Mouse (Mus musculus): ENCODE results near the gene Grm4. TPM values are rescaled to one million over a fixed set of nuclear protein-coding genes. Genes with fewer than 3 reads are reported as not detected.

The Grm4 gene
- polyA plus RNA-seq, 1 experiment from 2014 or later: 10.0 TPM

DNA sequence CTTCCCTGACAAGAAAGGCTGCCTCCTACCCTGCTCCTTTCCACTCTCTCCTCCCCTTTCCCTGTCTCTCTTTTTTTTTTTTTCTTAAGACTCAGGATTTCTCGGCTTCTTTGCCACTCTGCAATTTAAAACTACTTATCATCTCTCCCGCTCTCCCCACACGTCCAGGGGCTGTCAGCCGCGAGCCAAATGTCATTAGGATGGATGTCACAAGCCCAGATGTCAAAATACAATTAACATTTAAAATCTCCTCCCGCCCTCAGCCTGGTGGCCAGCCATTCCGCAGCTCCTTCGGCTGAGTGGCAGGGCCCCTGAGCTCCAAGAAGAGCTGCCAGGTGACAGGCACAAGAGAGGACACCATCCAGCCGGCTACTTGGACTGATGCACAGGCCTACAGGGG is 2.9 kb downstream of the Grm4 start:
- Histone ChIP-seq H3K27ac (ENCODE audit: low read depth, low read length) (no peak overlapping the region), H3K4me3 (ENCODE audit: low read length) (no peak overlapping the region), H3K9ac (ENCODE audit: low read depth, low read length) (peak overlapping the region; percentile 20; the same call in 1 of the 2 replicates), H3K4me1 (ENCODE audit: control insufficient read depth, insufficient read depth, low read depth, low read length) (peaks cover 18% of the 10 kb centered on the region), H3K9me3 (ENCODE audit: control insufficient read depth, low read length) (no peaks in the 10 kb centered on the region), H3K4me2 (ENCODE audit: low read length) (no peak overlapping the region), H3K36me3 (ENCODE audit: control insufficient read depth, insufficient read depth, low read length) (no peaks in the 10 kb centered on the region), H3K27me3 (replicated peaks; ENCODE audit: control insufficient read depth, insufficient read depth, low read length) (peaks cover 23% of the 10 kb centered on the region; the same call in 1 of the 2 replicates)
- ATAC-seq: no peak
- 11% methylated on average over 9 of the region's 9 CpGs for WGBS

DNA sequence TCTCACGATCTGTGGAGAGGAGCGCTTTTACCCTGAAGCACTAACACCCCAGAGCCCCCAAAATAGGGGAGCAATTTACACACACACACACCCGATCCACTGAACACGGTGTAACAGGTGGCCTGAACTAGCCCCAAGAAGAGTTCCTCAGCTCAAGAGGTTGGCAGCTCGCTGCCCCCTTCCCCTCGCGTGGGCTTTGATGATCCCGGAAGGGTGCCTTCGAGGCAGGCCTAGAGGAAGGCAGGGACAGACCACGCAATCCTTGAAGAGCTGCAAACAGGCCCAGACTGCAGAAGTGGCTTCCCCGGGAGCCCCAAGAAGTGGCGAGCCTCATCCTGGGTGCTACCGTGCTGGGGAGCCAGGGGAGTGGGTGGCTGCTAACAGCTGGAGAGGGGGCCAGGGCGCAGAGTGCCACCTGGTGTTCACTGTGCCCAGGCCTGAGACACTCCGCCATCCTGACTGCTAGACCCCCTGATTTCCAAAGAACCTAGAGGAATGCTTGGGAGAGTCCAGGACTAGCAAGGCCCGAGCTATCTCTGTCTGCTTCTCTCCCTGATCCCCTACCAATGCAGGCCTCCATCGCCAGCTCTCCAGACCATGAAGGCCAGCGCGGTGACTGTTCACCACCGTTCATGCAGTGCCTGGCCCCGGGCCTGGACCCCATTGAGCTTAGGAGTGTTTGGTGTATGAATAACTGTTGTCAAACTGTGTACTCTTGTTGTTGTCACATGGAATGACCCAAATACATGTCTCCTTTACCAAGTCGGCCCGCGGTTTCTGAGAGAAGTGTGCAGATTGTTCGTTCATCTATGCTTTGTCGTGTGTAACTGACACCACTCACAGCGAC is 7.1 kb downstream of the Grm4 start:
- Histone ChIP-seq H3K27me3 (replicated peaks; ENCODE audit: control insufficient read depth, insufficient read depth, low read length) (peaks cover 16% of the 10 kb centered on the region), H3K27ac (ENCODE audit: low read depth, low read length) (no peak overlapping the region), H3K4me1 (ENCODE audit: control insufficient read depth, insufficient read depth, low read depth, low read length) (peaks cover 23% of the 10 kb centered on the region), H3K9ac (ENCODE audit: low read depth, low read length) (peak overlapping the region; percentile 69), H3K9me3 (ENCODE audit: control insufficient read depth, low read length) (no peaks in the 10 kb centered on the region), H3K36me3 (ENCODE audit: control insufficient read depth, insufficient read depth, low read length) (no peaks in the 10 kb centered on the region), H3K4me2 (ENCODE audit: low read length) (peak overlapping the region; percentile 89), H3K4me3 (ENCODE audit: low read length) (peak overlapping the region; percentile 56)
- 28% methylated on average over 27 of the region's 27 CpGs for WGBS
- ATAC-seq: peak; percentile 43; the same call in 1 of the 2 replicates

DNA sequence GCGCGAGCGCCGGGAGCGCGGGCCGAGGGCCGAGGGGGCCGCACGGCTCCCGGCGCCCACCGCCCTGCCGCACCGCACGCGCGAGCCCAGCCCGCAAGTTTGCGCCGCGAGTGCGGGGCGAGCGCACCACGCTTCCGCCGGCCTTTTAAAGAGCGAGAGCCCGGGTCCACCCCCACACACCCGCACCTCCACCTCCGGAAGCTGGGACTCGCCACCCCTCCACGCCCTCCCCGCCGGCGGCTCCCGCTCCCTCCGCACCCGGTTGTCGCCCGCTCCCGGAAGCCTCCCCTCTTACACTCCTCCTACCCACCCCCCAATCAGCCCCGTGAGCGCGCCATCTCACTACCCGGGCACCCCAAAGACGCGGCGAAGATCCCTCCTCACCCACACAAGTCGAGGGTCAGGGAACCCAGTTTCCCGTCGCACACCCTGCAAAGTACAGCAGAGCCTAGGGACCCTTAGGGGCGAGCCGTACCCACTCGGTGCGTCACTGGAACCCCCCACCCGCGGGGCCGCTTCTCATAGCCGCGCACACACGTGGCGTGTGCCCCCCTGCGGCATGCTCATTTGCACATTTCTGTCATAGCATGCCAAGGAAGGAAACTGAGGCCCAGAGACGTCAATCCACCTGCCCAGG is 7.8 kb downstream of the Grm4 start:
- H3K4me2 ChIP-seq (ENCODE audit: low read length): peak overlapping the region; percentile 89
- peak; percentile 31 for ATAC-seq
- 1% methylated on average over 33 of the region's 66 CpGs for WGBS
- peak overlapping the region; percentile 59; the same call in 1 of the 2 replicates for H3K27ac ChIP-seq (ENCODE audit: low read depth, low read length)
- H3K9me3 ChIP-seq (ENCODE audit: control insufficient read depth, low read length): no peaks in the 10 kb centered on the region
- H3K9ac ChIP-seq (ENCODE audit: low read depth, low read length): peak overlapping the region; percentile 69
- H3K36me3 ChIP-seq (ENCODE audit: control insufficient read depth, insufficient read depth, low read length): no peaks in the 10 kb centered on the region
- H3K4me3 ChIP-seq (ENCODE audit: low read length): peak overlapping the region; percentile 56
- peaks cover 17% of the 10 kb centered on the region for H3K4me1 ChIP-seq (ENCODE audit: control insufficient read depth, insufficient read depth, low read depth, low read length)
- peaks cover 16% of the 10 kb centered on the region for H3K27me3 ChIP-seq (replicated peaks; ENCODE audit: control insufficient read depth, insufficient read depth, low read length)

DNA sequence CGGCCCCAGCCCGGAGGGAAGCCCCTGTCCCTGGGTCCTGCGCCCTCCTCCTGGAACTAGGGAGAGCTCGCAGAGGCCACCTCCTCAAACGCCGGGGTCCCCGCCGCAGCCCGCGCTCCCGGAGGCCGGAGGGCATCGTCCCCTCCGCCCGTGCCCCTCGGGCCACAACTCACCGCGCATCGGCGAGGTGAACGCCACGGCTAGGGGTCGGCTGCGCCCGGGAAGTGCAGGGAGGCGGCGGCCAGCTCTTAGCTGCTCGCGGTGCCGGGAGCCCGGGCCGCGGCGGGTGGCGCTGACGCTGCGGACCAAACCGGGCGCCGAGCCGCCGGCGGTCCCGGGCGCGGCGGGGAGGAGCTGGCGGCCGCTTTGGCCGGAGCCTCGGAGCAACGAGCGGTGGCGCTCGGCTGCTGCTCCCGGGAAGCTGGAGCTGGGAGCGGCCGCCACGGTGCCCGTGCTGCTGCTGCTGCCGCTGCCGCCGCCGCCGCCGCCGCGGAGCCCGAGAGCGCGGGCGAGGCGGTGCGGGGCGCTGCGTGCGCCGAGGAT is 8.5 kb downstream of the Grm4 start:
- H3K36me3 ChIP-seq (ENCODE audit: control insufficient read depth, insufficient read depth, low read length): no peaks in the 10 kb centered on the region
- peak overlapping the region; percentile 59; the same call in 1 of the 2 replicates for H3K27ac ChIP-seq (ENCODE audit: low read depth, low read length)
- H3K4me2 ChIP-seq (ENCODE audit: low read length): peak overlapping the region; percentile 89
- H3K4me3 ChIP-seq (ENCODE audit: low read length): peak overlapping the region; percentile 56
- ATAC-seq: no peak
- H3K4me1 ChIP-seq (ENCODE audit: control insufficient read depth, insufficient read depth, low read depth, low read length): peaks cover 17% of the 10 kb centered on the region
- peak overlapping the region; percentile 69 for H3K9ac ChIP-seq (ENCODE audit: low read depth, low read length)
- H3K27me3 ChIP-seq (replicated peaks; ENCODE audit: control insufficient read depth, insufficient read depth, low read length): peaks cover 16% of the 10 kb centered on the region
- under 1% methylated on average over 77 of the region's 78 CpGs for WGBS
- no peaks in the 10 kb centered on the region for H3K9me3 ChIP-seq (ENCODE audit: control insufficient read depth, low read length)

DNA sequence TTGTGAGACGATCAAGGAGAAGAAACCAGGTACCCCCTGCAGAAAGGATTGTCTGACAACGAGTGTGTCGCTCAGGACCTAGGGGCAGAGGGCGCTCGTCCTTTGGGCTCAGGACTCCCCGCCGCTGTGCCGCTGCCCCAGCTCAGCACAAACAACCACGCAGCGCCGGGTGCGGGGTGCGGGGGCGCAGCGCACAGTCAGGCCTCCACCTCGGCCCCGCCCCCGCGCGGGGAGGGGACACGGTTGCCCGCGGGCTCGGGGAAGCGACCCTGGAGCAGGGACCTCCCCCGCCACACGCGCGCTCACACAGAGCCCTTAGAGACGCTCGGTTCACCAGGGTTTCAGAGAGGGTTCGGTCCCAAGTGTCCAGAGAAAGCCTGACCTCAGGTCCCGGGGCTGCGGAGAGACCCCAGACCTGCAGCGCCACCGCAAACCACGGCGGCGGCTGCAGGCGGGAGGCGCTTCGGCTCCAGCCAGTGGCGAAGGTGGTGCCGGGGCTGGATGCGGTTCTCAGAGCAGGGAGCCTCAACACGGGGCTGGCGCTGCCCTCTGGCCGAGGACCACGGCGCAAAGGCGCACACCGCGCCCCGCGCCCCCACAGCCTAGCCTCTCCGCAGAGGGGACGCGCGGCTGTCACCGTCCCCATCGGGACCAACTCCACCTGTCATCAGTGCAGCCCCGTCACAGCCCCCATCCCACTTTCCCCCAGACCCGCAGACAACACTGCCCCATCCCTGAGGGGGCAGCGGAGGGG is 9.2 kb downstream of the Grm4 start:
- H3K4me1 ChIP-seq (ENCODE audit: control insufficient read depth, insufficient read depth, low read depth, low read length): peaks cover 17% of the 10 kb centered on the region

DNA sequence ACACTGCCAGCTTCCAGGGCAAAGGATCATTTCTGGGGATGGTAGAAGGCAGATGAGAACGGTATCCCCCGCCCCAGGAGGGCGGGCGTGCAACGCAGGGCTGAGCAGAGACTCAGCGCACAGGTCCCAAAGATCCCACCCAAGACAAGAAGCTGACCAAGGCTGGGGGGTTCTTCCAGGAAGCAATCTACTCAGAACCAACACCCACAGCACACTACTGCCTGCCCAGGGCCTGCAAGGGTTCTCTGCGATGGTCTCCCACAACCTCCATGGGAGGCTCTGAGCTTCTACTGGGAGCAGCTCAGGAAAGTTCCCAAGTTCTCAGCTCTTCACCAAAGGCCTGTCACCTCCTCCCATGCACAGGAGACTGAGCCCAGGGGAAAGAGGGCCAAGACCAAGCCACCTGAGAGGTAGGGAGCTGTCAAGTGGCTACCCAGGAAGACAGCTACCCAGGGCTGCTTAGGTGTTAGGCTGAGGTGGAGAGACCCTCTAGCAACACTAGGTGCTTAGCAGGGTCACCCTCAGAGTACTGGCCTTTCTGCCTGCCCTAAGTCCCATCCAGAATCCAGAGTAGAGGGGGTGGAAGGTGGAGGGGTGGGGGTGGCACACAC is 10.0 kb downstream of the Grm4 start:
- H3K27ac ChIP-seq (ENCODE audit: low read depth, low read length): no peak overlapping the region
- no peak for ATAC-seq
- peaks cover 16% of the 10 kb centered on the region for H3K27me3 ChIP-seq (replicated peaks; ENCODE audit: control insufficient read depth, insufficient read depth, low read length)
- 97% methylated on average over 7 of the region's 7 CpGs for WGBS
- H3K4me2 ChIP-seq (ENCODE audit: low read length): peak overlapping the region; percentile 89
- H3K9ac ChIP-seq (ENCODE audit: low read depth, low read length): peak overlapping the region; percentile 69
- H3K4me3 ChIP-seq (ENCODE audit: low read length): peak overlapping the region; percentile 56
- peaks cover 17% of the 10 kb centered on the region for H3K4me1 ChIP-seq (ENCODE audit: control insufficient read depth, insufficient read depth, low read depth, low read length)
- H3K36me3 ChIP-seq (ENCODE audit: control insufficient read depth, insufficient read depth, low read length): no peaks in the 10 kb centered on the region
- H3K9me3 ChIP-seq (ENCODE audit: control insufficient read depth, low read length): no peaks in the 10 kb centered on the region

More for the DNA sequence above, 9.2 kb downstream of the Grm4 start:
- Histone ChIP-seq H3K27me3 (replicated peaks; ENCODE audit: control insufficient read depth, insufficient read depth, low read length) (peaks cover 16% of the 10 kb centered on the region), H3K4me2 (ENCODE audit: low read length) (peak overlapping the region; percentile 89), H3K27ac (ENCODE audit: low read depth, low read length) (peak overlapping the region; percentile 27; the same call in 1 of the 2 replicates), H3K9ac (ENCODE audit: low read depth, low read length) (peak overlapping the region; percentile 69), H3K9me3 (ENCODE audit: control insufficient read depth, low read length) (no peaks in the 10 kb centered on the region), H3K36me3 (ENCODE audit: control insufficient read depth, insufficient read depth, low read length) (no peaks in the 10 kb centered on the region), H3K4me3 (ENCODE audit: low read length) (peak overlapping the region; percentile 56)
- WGBS: under 1% methylated on average over 57 of the region's 64 CpGs
- ATAC-seq: peak; percentile 27; the same call in 1 of the 2 replicates

DNA sequence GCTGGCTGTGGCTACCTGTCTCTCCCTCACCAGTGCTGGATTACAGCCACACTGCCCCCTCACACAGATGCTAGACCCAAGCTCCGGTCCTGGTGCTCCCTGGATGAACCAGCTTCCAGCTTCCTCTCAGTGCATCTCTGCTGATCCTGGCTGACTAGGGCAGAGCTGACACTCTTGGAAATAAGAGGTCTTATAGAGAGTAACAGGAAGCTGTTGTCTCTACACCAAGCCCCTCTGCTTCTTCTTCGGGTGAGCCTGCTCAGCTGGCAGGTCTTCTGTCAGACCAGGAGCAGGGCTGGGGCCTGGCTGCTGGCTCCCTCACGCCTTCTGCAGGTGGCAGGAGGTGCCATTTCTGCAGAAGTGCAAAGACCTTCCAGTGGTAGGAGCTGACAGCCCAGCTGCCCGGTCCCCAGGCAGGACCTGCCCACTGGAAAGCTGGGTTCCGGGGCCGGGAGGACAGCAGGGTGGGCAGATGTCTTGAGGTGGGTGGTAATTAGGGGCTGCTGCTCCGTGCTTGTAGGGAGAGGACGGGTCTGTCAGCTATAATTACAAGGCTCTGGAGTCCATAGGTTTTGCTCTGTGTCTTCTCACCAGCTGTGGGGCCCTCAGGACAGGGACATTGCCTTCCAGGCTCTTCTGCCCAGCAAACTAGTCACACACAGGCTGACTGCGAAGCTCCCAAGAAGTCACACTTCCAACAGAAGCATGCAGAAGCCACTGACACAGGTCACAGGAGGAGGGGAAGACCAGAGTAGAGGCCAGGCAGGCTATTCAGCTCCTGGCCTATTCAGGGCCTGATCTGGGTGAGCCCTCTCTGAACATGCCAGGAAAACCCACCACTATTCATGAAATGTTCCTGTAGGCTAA is 10.7 kb downstream of the Grm4 start:
- H3K4me3 ChIP-seq (ENCODE audit: low read length): no peak overlapping the region
- H3K4me1 ChIP-seq (ENCODE audit: control insufficient read depth, insufficient read depth, low read depth, low read length): peaks cover 17% of the 10 kb centered on the region
- H3K27ac ChIP-seq (ENCODE audit: low read depth, low read length): no peak overlapping the region
- H3K36me3 ChIP-seq (ENCODE audit: control insufficient read depth, insufficient read depth, low read length): no peaks in the 10 kb centered on the region
- peaks cover 16% of the 10 kb centered on the region for H3K27me3 ChIP-seq (replicated peaks; ENCODE audit: control insufficient read depth, insufficient read depth, low read length)
- no peak overlapping the region; the same call in 1 of the 2 replicates for H3K4me2 ChIP-seq (ENCODE audit: low read length)
- ATAC-seq: no peak
- H3K9ac ChIP-seq (ENCODE audit: low read depth, low read length): no peak overlapping the region
- 43% methylated on average over 9 of the region's 9 CpGs for WGBS
- no peaks in the 10 kb centered on the region for H3K9me3 ChIP-seq (ENCODE audit: control insufficient read depth, low read length)

DNA sequence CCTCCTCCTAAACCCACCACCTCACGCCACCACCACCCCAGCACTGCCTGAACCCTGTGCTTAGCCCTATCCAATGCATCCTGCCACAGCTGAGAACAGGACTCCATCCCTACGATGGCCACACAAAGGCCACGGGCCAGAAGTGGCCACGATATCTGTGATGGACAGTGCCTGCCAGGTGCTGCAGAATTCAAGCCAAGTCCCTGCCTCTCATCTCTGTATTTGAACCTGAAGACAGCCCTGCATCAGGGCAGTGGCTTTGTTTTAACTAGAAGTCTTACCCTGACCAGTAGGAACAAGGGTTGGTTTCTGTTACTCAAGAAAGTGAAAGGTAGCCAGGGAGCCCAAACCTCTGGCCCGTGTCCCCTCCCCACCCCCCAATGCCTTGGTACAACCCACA is 12.1 kb downstream of the Grm4 start:
- Histone ChIP-seq H3K9ac (ENCODE audit: low read depth, low read length) (no peak overlapping the region), H3K4me1 (ENCODE audit: control insufficient read depth, insufficient read depth, low read depth, low read length) (peaks cover 17% of the 10 kb centered on the region)
- 76% methylated on average over 5 of the region's 5 CpGs for WGBS

More for the DNA sequence above, 12.1 kb downstream of the Grm4 start:
- H3K4me3 ChIP-seq (ENCODE audit: low read length): no peak overlapping the region
- H3K4me2 ChIP-seq (ENCODE audit: low read length): no peak overlapping the region
- ATAC-seq: no peak
- no peaks in the 10 kb centered on the region for H3K9me3 ChIP-seq (ENCODE audit: control insufficient read depth, low read length)
- no peak overlapping the region for H3K27ac ChIP-seq (ENCODE audit: low read depth, low read length)
- no peaks in the 10 kb centered on the region for H3K36me3 ChIP-seq (ENCODE audit: control insufficient read depth, insufficient read depth, low read length)
- peaks cover 9% of the 10 kb centered on the region for H3K27me3 ChIP-seq (replicated peaks; ENCODE audit: control insufficient read depth, insufficient read depth, low read length)

Measured in hindbrain, embryonic 16.5 days (tissue).